Mouse (Mus musculus) CH12.LX (cell line): ENCODE data around the gene Tpi1. TPM values are rescaled to one million over a fixed set of nuclear protein-coding genes. Genes with fewer than 3 reads are reported as not detected.
A peak's percentile ranks its signal among the peaks of the same experiment; 100 is the strongest.

ENCODE experiments used
- DNase-seq: peaks from one replicate; pipeline ENCODE4 v3.0.0-alpha.2; 2013; ENCODE audit errors: extremely low read depth
- H3K27ac ChIP-seq: 2 replicates; pipeline ENCODE4 v1.5.1; 2012; ENCODE audit warnings: low read depth, mild to moderate bottlenecking, control low read depth, moderate library complexity; ENCODE audit not compliant: insufficient read depth
- H3K27me3 ChIP-seq: replicated peaks from 2 replicates; pipeline ENCODE3; 2012; ENCODE audit warnings: inconsistent platforms
- H3K36me3 ChIP-seq, 2 experiments: replicated peaks in 1 of 2; 2 replicates each; pipeline versions ENCODE3 to v1.6.1; 2012; ENCODE audit warnings: inconsistent platforms in 1 of 2, low read length in 1 of 2, mild to moderate bottlenecking in 1 of 2, mixed read lengths in 1 of 2, moderate library complexity in 1 of 2; ENCODE audit not compliant: control insufficient read depth in 1 of 2, insufficient read depth in 1 of 2
- H3K4me1 ChIP-seq, 2 experiments: 2 replicates each; pipeline ENCODE4 v1.6.1; 2012; ENCODE audit warnings: inconsistent platforms in 1 of 2, moderate library complexity in 1 of 2; ENCODE audit not compliant: insufficient read depth in 2 of 2, control insufficient read depth in 1 of 2
- H3K4me2 ChIP-seq: 2 replicates; pipeline ENCODE4 v1.6.1; 2012; ENCODE audit warnings: low read depth, mild to moderate bottlenecking, control low read depth; ENCODE audit not compliant: poor library complexity, insufficient read depth, severe bottlenecking
- H3K4me3 ChIP-seq, 3 experiments: fragments of 150-350 bp in 1 of 3; sonication (generic) in 1 of 3; replicated peaks in 1 of 3; 2 replicates each; pipeline versions ENCODE3 to v1.5.1; 2011 to 2012; ENCODE audit warnings: low read depth in 2 of 3, low read length in 2 of 3, mild to moderate bottlenecking in 2 of 3, moderate library complexity in 2 of 3, control low read depth in 1 of 3, improper control_type of control experiment in 1 of 3, inconsistent platforms in 1 of 3, mixed read lengths in 1 of 3; ENCODE audit not compliant: poor library complexity in 1 of 3
- H3K79me2 ChIP-seq: replicated peaks from 2 replicates; pipeline ENCODE4 v1.6.1; 2012; ENCODE audit warnings: mild to moderate bottlenecking, moderate library complexity; ENCODE audit not compliant: control insufficient read depth, poor library complexity, insufficient read depth, severe bottlenecking; ENCODE audit errors: extremely low read depth
- H3K9ac ChIP-seq: 2 replicates; pipeline ENCODE4 v1.6.1; 2012; ENCODE audit warnings: low read depth, mild to moderate bottlenecking, control low read depth, moderate library complexity; ENCODE audit not compliant: insufficient read depth
- H3K9me3 ChIP-seq: replicated peaks from 2 replicates; pipeline ENCODE3; 2012; ENCODE audit warnings: low read length, inconsistent platforms, mixed read lengths
- BHLHE40 ChIP-seq: IDR thresholded peaks from 2 replicates; pipeline ENCODE4 v1.6.1; 2011; ENCODE audit warnings: mild to moderate bottlenecking, low read depth, low read length, improper control_type of control experiment
- CTCF ChIP-seq, 2 experiments: IDR thresholded peaks in 1 of 2; conservative IDR thresholded peaks in 1 of 2; 2 replicates each; pipeline ENCODE4 v1.5.1; 2011 to 2012; ENCODE audit warnings: low read depth in 2 of 2, low read length in 2 of 2, improper control_type of control experiment in 1 of 2, inconsistent platforms in 1 of 2, mild to moderate bottlenecking in 1 of 2, moderate library complexity in 1 of 2
- E2F4 ChIP-seq: IDR thresholded peaks from 2 replicates; pipeline ENCODE4 v1.6.1; 2011; ENCODE audit warnings: low read depth, low read length, improper control_type of control experiment; ENCODE audit not compliant: insufficient replicate concordance
- ELF1 ChIP-seq: IDR thresholded peaks from 2 replicates; pipeline ENCODE4 v1.6.1; 2014; ENCODE audit warnings: low read depth, mild to moderate bottlenecking, inconsistent platforms, low read length, improper control_type of control experiment
- EP300 ChIP-seq: IDR thresholded peaks from 2 replicates; pipeline ENCODE4 v1.6.1; 2011; ENCODE audit warnings: low read length, improper control_type of control experiment
- ETS1 ChIP-seq: conservative IDR thresholded peaks from 2 replicates; pipeline ENCODE4 v1.6.1; 2012; ENCODE audit warnings: low read depth, mild to moderate bottlenecking, inconsistent platforms, low read length, improper control_type of control experiment, moderate library complexity
- HCFC1 ChIP-seq: IDR thresholded peaks from 2 replicates; pipeline ENCODE4 v1.6.1; 2012; ENCODE audit warnings: low read depth, mild to moderate bottlenecking, inconsistent platforms, low read length, improper control_type of control experiment
- IRF4 ChIP-seq: IDR thresholded peaks from 2 replicates; pipeline ENCODE4 v1.6.1; 2014; ENCODE audit warnings: low read depth, mild to moderate bottlenecking, inconsistent platforms, low read length, improper control_type of control experiment
- JUN ChIP-seq: IDR thresholded peaks from 2 replicates; pipeline ENCODE4 v1.6.1; 2011; ENCODE audit warnings: low read depth, mild to moderate bottlenecking, low read length, improper control_type of control experiment, moderate library complexity; ENCODE audit not compliant: insufficient read depth
- JUND ChIP-seq: conservative IDR thresholded peaks from 2 replicates; pipeline ENCODE4 v1.6.1; 2011; ENCODE audit warnings: low read depth, low read length, improper control_type of control experiment
- MAFK ChIP-seq: IDR thresholded peaks from 2 replicates; pipeline ENCODE4 v1.6.1; 2011; ENCODE audit warnings: low read length, improper control_type of control experiment; ENCODE audit not compliant: insufficient replicate concordance
- MAX ChIP-seq: IDR thresholded peaks from 2 replicates; pipeline ENCODE4 v1.6.1; 2011; ENCODE audit warnings: low read length, improper control_type of control experiment
- MAZ ChIP-seq: IDR thresholded peaks from 2 replicates; pipeline ENCODE4 v1.6.1; 2012; ENCODE audit warnings: low read depth, mild to moderate bottlenecking, inconsistent platforms, low read length, improper control_type of control experiment, moderate library complexity
- MEF2A ChIP-seq: IDR thresholded peaks from 2 replicates; pipeline ENCODE4 v1.6.1; 2014; ENCODE audit warnings: low read depth, mild to moderate bottlenecking, inconsistent platforms, low read length, improper control_type of control experiment, borderline replicate concordance
- MXI1 ChIP-seq: IDR thresholded peaks from 2 replicates; pipeline ENCODE4 v1.6.1; 2011; ENCODE audit warnings: mild to moderate bottlenecking, low read depth, low read length, improper control_type of control experiment
- MYC ChIP-seq: IDR thresholded peaks from 2 replicates; pipeline ENCODE4 v1.6.1; 2011; ENCODE audit warnings: low read depth, mild to moderate bottlenecking, improper control_type of control experiment, low read length
- NELFE ChIP-seq: IDR thresholded peaks from 2 replicates; pipeline ENCODE4 v1.6.1; 2011; ENCODE audit warnings: low read depth, low read length, improper control_type of control experiment
- NRF1 ChIP-seq: IDR thresholded peaks from 2 replicates; pipeline ENCODE4 v1.6.1; 2014; ENCODE audit warnings: low read depth, mild to moderate bottlenecking, inconsistent platforms, low read length, improper control_type of control experiment, moderate library complexity
- POLR2A ChIP-seq: IDR thresholded peaks from 2 replicates; pipeline ENCODE4 v1.6.1; 2011; ENCODE audit warnings: low read depth, mild to moderate bottlenecking, improper control_type of control experiment, low read length
- POLR2AphosphoS2 ChIP-seq: IDR thresholded peaks from 2 replicates; pipeline ENCODE4 v1.6.1; 2011; ENCODE audit warnings: low read depth, low read length, improper control_type of control experiment
- RCOR1 ChIP-seq: conservative IDR thresholded peaks from 2 replicates; pipeline ENCODE4 v1.6.1; 2012; ENCODE audit warnings: low read depth, mild to moderate bottlenecking, inconsistent platforms, low read length, improper control_type of control experiment
- SIN3A ChIP-seq: IDR thresholded peaks from 2 replicates; pipeline ENCODE4 v1.6.1; 2012; ENCODE audit warnings: low read length, improper control_type of control experiment, inconsistent platforms
- SMC3 ChIP-seq: IDR thresholded peaks from 2 replicates; pipeline ENCODE4 v1.6.1; 2011; ENCODE audit warnings: low read depth, low read length, improper control_type of control experiment
- TBP ChIP-seq: conservative IDR thresholded peaks from 2 replicates; pipeline ENCODE4 v1.6.1; 2011; ENCODE audit warnings: low read depth, low read length, improper control_type of control experiment
- TCF12 ChIP-seq: IDR thresholded peaks from 2 replicates; pipeline ENCODE4 v1.6.1; 2014; ENCODE audit warnings: low read depth, mild to moderate bottlenecking, inconsistent platforms, low read length, improper control_type of control experiment
- UBTF ChIP-seq: IDR thresholded peaks from 2 replicates; pipeline ENCODE4 v1.6.1; 2012; ENCODE audit warnings: low read depth, mild to moderate bottlenecking, inconsistent platforms, low read length, improper control_type of control experiment, moderate library complexity
- USF1 ChIP-seq: IDR thresholded peaks from 2 replicates; pipeline ENCODE4 v1.6.1; 2014; ENCODE audit warnings: low read depth, mild to moderate bottlenecking, inconsistent platforms, low read length, improper control_type of control experiment
- USF2 ChIP-seq: conservative IDR thresholded peaks from 2 replicates; pipeline ENCODE4 v1.6.1; 2011; ENCODE audit warnings: low read depth, low read length, improper control_type of control experiment
- ZMIZ1 ChIP-seq: IDR thresholded peaks from 2 replicates; pipeline ENCODE4 v1.6.1; 2012; ENCODE audit warnings: low read depth, mild to moderate bottlenecking, inconsistent platforms, low read length, improper control_type of control experiment
- dilution Hi-C: fragments of 300-500 bp; cut with MboI; formaldehyde crosslinking; loops from 2 replicates; pipeline ENCODE4 v1.14.3; 2020; ENCODE audit warnings: low sequenced_read_pairs; ENCODE audit not compliant: extremely low pct_unique_long_range_greater_than_20kb, extremely low pct_ligation_motif_present
- in situ Hi-C: fragments of 300-500 bp; cut with MboI; formaldehyde crosslinking; loops from 3 replicates; pipeline ENCODE4 v1.14.3; 2019; ENCODE audit warnings: low sequenced_read_pairs, low pct_ligation_motif_present, low pct_unique_long_range_greater_than_20kb, mixed read lengths
- polyA plus RNA-seq: library from polyadenylated mRNA; unstranded; fragments of >175 nt; gene quantifications from 2 replicates; pipeline ENCODE4 v1.2.1, GENCODE M21; 2012; ENCODE audit warnings: low read depth; ENCODE audit not compliant: insufficient read length
- total RNA-seq, 2 experiments: library from RNA; depleted of rRNA; stranded (reverse); fragments of 300-350 nt in 1 of 2; fragments of >200 nt in 1 of 2; gene quantifications; 2 replicates each; pipeline ENCODE4 v1.2.3; 2012 to 2014

The Tpi1 gene
- total and polyA plus RNA-seq, 3 experiments: 758 to 1,645 (median 1,303) TPM

GRCm38 (mm10) chr6:124813496-124813895 is 600 bp downstream of the Tpi1 start:
- peaks cover 23% of the 10 kb centered on the region for H3K79me2 ChIP-seq
- in situ Hi-C loops: no loop called here
- peak overlapping the region; percentile 17; the same call in 1 of the 2 replicates for H3K27ac ChIP-seq
- TF ChIP-seq MAZ: no peak
- TF ChIP-seq BHLHE40: peak; percentile 84
- TF ChIP-seq MAFK: no peak
- TF ChIP-seq EP300: no peak
- TF ChIP-seq CTCF (conservative IDR thresholded peaks at IDR 0.05 in 1 of 2, IDR thresholded peaks at IDR 0.05 in 1 of 2; ENCODE audit: low read depth in 2 of 2, low read length in 2 of 2): no peak
- TF ChIP-seq TCF12: no peak; the same call in 1 of the 2 replicates
- TF ChIP-seq NELFE: no peak
- peak; percentile 51 for TF ChIP-seq USF1
- TF ChIP-seq SMC3: no peak
- TF ChIP-seq ETS1: no peak
- TF ChIP-seq E2F4: no peak
- TF ChIP-seq MEF2A: no peak
- 0 out of 2 replicates have a peak, but pooled peaks have one; percentile 31 for TF ChIP-seq USF2
- TF ChIP-seq HCFC1: no peak
- TF ChIP-seq JUN: no peak
- no peak for TF ChIP-seq TBP
- TF ChIP-seq ZMIZ1: no peak
- no peak for TF ChIP-seq ELF1
- no peak for TF ChIP-seq JUND
- TF ChIP-seq POLR2A: no peak
- peak; percentile 4 for TF ChIP-seq IRF4
- TF ChIP-seq UBTF: 0 out of 2 replicates have a peak, but pooled peaks have one; percentile 32
- TF ChIP-seq SIN3A: peak; percentile 26
- TF ChIP-seq MYC: peak; percentile 79; the same call in 1 of the 2 replicates
- TF ChIP-seq POLR2AphosphoS2: no peak
- no peak for TF ChIP-seq RCOR1
- peak; percentile 88 for TF ChIP-seq MXI1
- peak; percentile 82 for TF ChIP-seq NRF1
- peak; percentile 86 for TF ChIP-seq MAX
- TF ChIP-seq, all 38 proteins: peak for 10
- Histone ChIP-seq H3K27me3 (no peaks in the 10 kb centered on the region), H3K9ac (peak overlapping the region; percentile 95), H3K9me3 (no peaks in the 10 kb centered on the region), H3K36me3 (peaks cover 59 to 81% of the 10 kb centered on the region in 2 experiments), H3K4me2 (peak overlapping the region; percentile 68), H3K4me1 (peaks cover 5 to 38% of the 10 kb centered on the region in 2 experiments), H3K4me3 (peak overlapping the region; percentile 73 to 97 (median 82))
- dilution Hi-C loops: no loop called here
- peak; percentile 79 for DNase-seq
